Mouse (Mus musculus) CH12.LX (cell line): ENCODE data around the gene Slc38a2. TPM values are rescaled to one million over a fixed set of nuclear protein-coding genes. Genes with fewer than 3 reads are reported as not detected.
A peak's percentile ranks its signal among the peaks of the same experiment; 100 is the strongest.

ENCODE experiments used
- DNase-seq: peaks from one replicate; pipeline ENCODE4 v3.0.0-alpha.2; 2013; ENCODE audit errors: extremely low read depth
- H3K27ac ChIP-seq: 2 replicates; pipeline ENCODE4 v1.5.1; 2012; ENCODE audit warnings: low read depth, mild to moderate bottlenecking, control low read depth, moderate library complexity; ENCODE audit not compliant: insufficient read depth
- H3K27me3 ChIP-seq: replicated peaks from 2 replicates; pipeline ENCODE3; 2012; ENCODE audit warnings: inconsistent platforms
- H3K36me3 ChIP-seq, 2 experiments: replicated peaks in 1 of 2; 2 replicates each; pipeline versions ENCODE3 to v1.6.1; 2012; ENCODE audit warnings: inconsistent platforms in 1 of 2, low read length in 1 of 2, mild to moderate bottlenecking in 1 of 2, mixed read lengths in 1 of 2, moderate library complexity in 1 of 2; ENCODE audit not compliant: control insufficient read depth in 1 of 2, insufficient read depth in 1 of 2
- H3K4me1 ChIP-seq, 2 experiments: 2 replicates each; pipeline ENCODE4 v1.6.1; 2012; ENCODE audit warnings: inconsistent platforms in 1 of 2, moderate library complexity in 1 of 2; ENCODE audit not compliant: insufficient read depth in 2 of 2, control insufficient read depth in 1 of 2
- H3K4me2 ChIP-seq: 2 replicates; pipeline ENCODE4 v1.6.1; 2012; ENCODE audit warnings: low read depth, mild to moderate bottlenecking, control low read depth; ENCODE audit not compliant: poor library complexity, insufficient read depth, severe bottlenecking
- H3K4me3 ChIP-seq, 3 experiments: fragments of 150-350 bp in 1 of 3; sonication (generic) in 1 of 3; replicated peaks in 1 of 3; 2 replicates each; pipeline versions ENCODE3 to v1.5.1; 2011 to 2012; ENCODE audit warnings: low read depth in 2 of 3, low read length in 2 of 3, mild to moderate bottlenecking in 2 of 3, moderate library complexity in 2 of 3, control low read depth in 1 of 3, improper control_type of control experiment in 1 of 3, inconsistent platforms in 1 of 3, mixed read lengths in 1 of 3; ENCODE audit not compliant: poor library complexity in 1 of 3
- H3K79me2 ChIP-seq: replicated peaks from 2 replicates; pipeline ENCODE4 v1.6.1; 2012; ENCODE audit warnings: mild to moderate bottlenecking, moderate library complexity; ENCODE audit not compliant: control insufficient read depth, poor library complexity, insufficient read depth, severe bottlenecking; ENCODE audit errors: extremely low read depth
- H3K9ac ChIP-seq: 2 replicates; pipeline ENCODE4 v1.6.1; 2012; ENCODE audit warnings: low read depth, mild to moderate bottlenecking, control low read depth, moderate library complexity; ENCODE audit not compliant: insufficient read depth
- H3K9me3 ChIP-seq: replicated peaks from 2 replicates; pipeline ENCODE3; 2012; ENCODE audit warnings: low read length, inconsistent platforms, mixed read lengths
- BHLHE40 ChIP-seq: IDR thresholded peaks from 2 replicates; pipeline ENCODE4 v1.6.1; 2011; ENCODE audit warnings: mild to moderate bottlenecking, low read depth, low read length, improper control_type of control experiment
- CHD1 ChIP-seq: IDR thresholded peaks from 2 replicates; pipeline ENCODE4 v1.6.1; 2012; ENCODE audit warnings: low read depth, low read length, improper control_type of control experiment, inconsistent platforms
- CHD2 ChIP-seq: IDR thresholded peaks from 2 replicates; pipeline ENCODE4 v1.6.1; 2011; ENCODE audit warnings: low read length, improper control_type of control experiment
- CTCF ChIP-seq, 2 experiments: IDR thresholded peaks in 1 of 2; conservative IDR thresholded peaks in 1 of 2; 2 replicates each; pipeline ENCODE4 v1.5.1; 2011 to 2012; ENCODE audit warnings: low read depth in 2 of 2, low read length in 2 of 2, improper control_type of control experiment in 1 of 2, inconsistent platforms in 1 of 2, mild to moderate bottlenecking in 1 of 2, moderate library complexity in 1 of 2
- ELF1 ChIP-seq: IDR thresholded peaks from 2 replicates; pipeline ENCODE4 v1.6.1; 2014; ENCODE audit warnings: low read depth, mild to moderate bottlenecking, inconsistent platforms, low read length, improper control_type of control experiment
- EP300 ChIP-seq: IDR thresholded peaks from 2 replicates; pipeline ENCODE4 v1.6.1; 2011; ENCODE audit warnings: low read length, improper control_type of control experiment
- ETS1 ChIP-seq: conservative IDR thresholded peaks from 2 replicates; pipeline ENCODE4 v1.6.1; 2012; ENCODE audit warnings: low read depth, mild to moderate bottlenecking, inconsistent platforms, low read length, improper control_type of control experiment, moderate library complexity
- GABPA ChIP-seq: IDR thresholded peaks from 2 replicates; pipeline ENCODE4 v1.6.1; 2012; ENCODE audit warnings: low read depth, low read length, improper control_type of control experiment, inconsistent platforms; ENCODE audit not compliant: insufficient replicate concordance
- HCFC1 ChIP-seq: IDR thresholded peaks from 2 replicates; pipeline ENCODE4 v1.6.1; 2012; ENCODE audit warnings: low read depth, mild to moderate bottlenecking, inconsistent platforms, low read length, improper control_type of control experiment
- IRF4 ChIP-seq: IDR thresholded peaks from 2 replicates; pipeline ENCODE4 v1.6.1; 2014; ENCODE audit warnings: low read depth, mild to moderate bottlenecking, inconsistent platforms, low read length, improper control_type of control experiment
- JUN ChIP-seq: IDR thresholded peaks from 2 replicates; pipeline ENCODE4 v1.6.1; 2011; ENCODE audit warnings: low read depth, mild to moderate bottlenecking, low read length, improper control_type of control experiment, moderate library complexity; ENCODE audit not compliant: insufficient read depth
- KAT2A ChIP-seq: IDR thresholded peaks from 2 replicates; pipeline ENCODE4 v1.6.1; 2012; ENCODE audit warnings: low read length, improper control_type of control experiment, inconsistent platforms; ENCODE audit not compliant: insufficient replicate concordance
- MAX ChIP-seq: IDR thresholded peaks from 2 replicates; pipeline ENCODE4 v1.6.1; 2011; ENCODE audit warnings: low read length, improper control_type of control experiment
- MAZ ChIP-seq: IDR thresholded peaks from 2 replicates; pipeline ENCODE4 v1.6.1; 2012; ENCODE audit warnings: low read depth, mild to moderate bottlenecking, inconsistent platforms, low read length, improper control_type of control experiment, moderate library complexity
- MEF2A ChIP-seq: IDR thresholded peaks from 2 replicates; pipeline ENCODE4 v1.6.1; 2014; ENCODE audit warnings: low read depth, mild to moderate bottlenecking, inconsistent platforms, low read length, improper control_type of control experiment, borderline replicate concordance
- MXI1 ChIP-seq: IDR thresholded peaks from 2 replicates; pipeline ENCODE4 v1.6.1; 2011; ENCODE audit warnings: mild to moderate bottlenecking, low read depth, low read length, improper control_type of control experiment
- MYC ChIP-seq: IDR thresholded peaks from 2 replicates; pipeline ENCODE4 v1.6.1; 2011; ENCODE audit warnings: low read depth, mild to moderate bottlenecking, improper control_type of control experiment, low read length
- PAX5 ChIP-seq: IDR thresholded peaks from 2 replicates; pipeline ENCODE4 v1.6.1; 2012; ENCODE audit warnings: low read length, inconsistent platforms, mixed read lengths
- POLR2A ChIP-seq: IDR thresholded peaks from 2 replicates; pipeline ENCODE4 v1.6.1; 2011; ENCODE audit warnings: low read depth, mild to moderate bottlenecking, improper control_type of control experiment, low read length
- RAD21 ChIP-seq: IDR thresholded peaks from 2 replicates; pipeline ENCODE4 v1.6.1; 2011; ENCODE audit warnings: low read depth, mild to moderate bottlenecking, low read length, improper control_type of control experiment, moderate library complexity
- RCOR1 ChIP-seq: conservative IDR thresholded peaks from 2 replicates; pipeline ENCODE4 v1.6.1; 2012; ENCODE audit warnings: low read depth, mild to moderate bottlenecking, inconsistent platforms, low read length, improper control_type of control experiment
- SIN3A ChIP-seq: IDR thresholded peaks from 2 replicates; pipeline ENCODE4 v1.6.1; 2012; ENCODE audit warnings: low read length, improper control_type of control experiment, inconsistent platforms
- TBP ChIP-seq: conservative IDR thresholded peaks from 2 replicates; pipeline ENCODE4 v1.6.1; 2011; ENCODE audit warnings: low read depth, low read length, improper control_type of control experiment
- TCF12 ChIP-seq: IDR thresholded peaks from 2 replicates; pipeline ENCODE4 v1.6.1; 2014; ENCODE audit warnings: low read depth, mild to moderate bottlenecking, inconsistent platforms, low read length, improper control_type of control experiment
- UBTF ChIP-seq: IDR thresholded peaks from 2 replicates; pipeline ENCODE4 v1.6.1; 2012; ENCODE audit warnings: low read depth, mild to moderate bottlenecking, inconsistent platforms, low read length, improper control_type of control experiment, moderate library complexity
- USF1 ChIP-seq: IDR thresholded peaks from 2 replicates; pipeline ENCODE4 v1.6.1; 2014; ENCODE audit warnings: low read depth, mild to moderate bottlenecking, inconsistent platforms, low read length, improper control_type of control experiment
- USF2 ChIP-seq: conservative IDR thresholded peaks from 2 replicates; pipeline ENCODE4 v1.6.1; 2011; ENCODE audit warnings: low read depth, low read length, improper control_type of control experiment
- ZC3H11A ChIP-seq: IDR thresholded peaks from 2 replicates; pipeline ENCODE4 v1.6.1; 2012; ENCODE audit warnings: low read depth, mild to moderate bottlenecking, inconsistent platforms, low read length, improper control_type of control experiment
- ZKSCAN1 ChIP-seq: IDR thresholded peaks from 2 replicates; pipeline ENCODE4 v1.6.1; 2012; ENCODE audit warnings: low read depth, inconsistent platforms, low read length, improper control_type of control experiment, borderline replicate concordance
- ZMIZ1 ChIP-seq: IDR thresholded peaks from 2 replicates; pipeline ENCODE4 v1.6.1; 2012; ENCODE audit warnings: low read depth, mild to moderate bottlenecking, inconsistent platforms, low read length, improper control_type of control experiment
- ZNF384 ChIP-seq: IDR thresholded peaks from 2 replicates; pipeline ENCODE4 v1.6.1; 2012; ENCODE audit warnings: low read depth, low read length, improper control_type of control experiment, inconsistent platforms
- dilution Hi-C: fragments of 300-500 bp; cut with MboI; formaldehyde crosslinking; loops from 2 replicates; pipeline ENCODE4 v1.14.3; 2020; ENCODE audit warnings: low sequenced_read_pairs; ENCODE audit not compliant: extremely low pct_unique_long_range_greater_than_20kb, extremely low pct_ligation_motif_present
- in situ Hi-C: fragments of 300-500 bp; cut with MboI; formaldehyde crosslinking; loops from 3 replicates; pipeline ENCODE4 v1.14.3; 2019; ENCODE audit warnings: low sequenced_read_pairs, low pct_ligation_motif_present, low pct_unique_long_range_greater_than_20kb, mixed read lengths
- polyA plus RNA-seq: library from polyadenylated mRNA; unstranded; fragments of >175 nt; gene quantifications from 2 replicates; pipeline ENCODE4 v1.2.1, GENCODE M21; 2012; ENCODE audit warnings: low read depth; ENCODE audit not compliant: insufficient read length
- total RNA-seq, 2 experiments: library from RNA; depleted of rRNA; stranded (reverse); fragments of 300-350 nt in 1 of 2; fragments of >200 nt in 1 of 2; gene quantifications; 2 replicates each; pipeline ENCODE4 v1.2.3; 2012 to 2014

The Slc38a2 gene
- total and polyA plus RNA-seq, 3 experiments, result 41.4 to 70.5 (median 59.3) TPM

GRCm38 (mm10) chr15:96638173-96638572 is 61.4 kb downstream of the Slc38a2 start:
- DNase-seq, result peak; percentile 85
- Histone ChIP-seq H3K36me3 (peaks cover 16 to 45% of the 10 kb centered on the region in 2 experiments), H3K79me2 (peaks cover 77% of the 10 kb centered on the region), H3K4me2 (peak overlapping the region; percentile 95; the same call in 1 of the 2 replicates), H3K27ac (peak overlapping the region; percentile 31; the same call in 1 of the 2 replicates), H3K9ac (no peak overlapping the region), H3K9me3 (peaks cover 17% of the 10 kb centered on the region), H3K4me1 (peaks cover 6 to 22% of the 10 kb centered on the region in 2 experiments; a peak in 3 of 4 replicates), H3K27me3 (no peaks in the 10 kb centered on the region), H3K4me3 (peak overlapping the region; percentile 38 to 92 (median 90))
- TF ChIP-seq HCFC1, result peak; percentile 64
- TF ChIP-seq CHD2, result no peak
- peak; percentile 65; the same call in 1 of the 2 replicates for TF ChIP-seq IRF4
- peak; percentile 55 for TF ChIP-seq USF1
- peak; percentile 37; the same call in 1 of the 2 replicates for TF ChIP-seq TCF12
- TF ChIP-seq CTCF (conservative IDR thresholded peaks at IDR 0.05 in 1 of 2, IDR thresholded peaks at IDR 0.05 in 1 of 2; ENCODE audit: low read depth in 2 of 2, low read length in 2 of 2), result no peak
- TF ChIP-seq USF2, result peak; percentile 40; the same call in 1 of the 2 replicates
- TF ChIP-seq EP300, result peak; percentile 44; the same call in 1 of the 2 replicates
- TF ChIP-seq SIN3A, result peak; percentile 87
- no peak for TF ChIP-seq CHD1
- peak; percentile 42 for TF ChIP-seq POLR2A
- no peak for TF ChIP-seq PAX5
- peak; percentile 97 for TF ChIP-seq ETS1
- TF ChIP-seq KAT2A, result no peak
- peak; percentile 51; the same call in 1 of the 2 replicates for TF ChIP-seq TBP
- no peak for TF ChIP-seq ZKSCAN1
- peak; percentile 82 for TF ChIP-seq MYC
- peak; percentile 43 for TF ChIP-seq JUN
- TF ChIP-seq RAD21, result no peak
- peak; percentile 65 for TF ChIP-seq MAX
- TF ChIP-seq ZC3H11A, result no peak
- no peak for TF ChIP-seq UBTF
- TF ChIP-seq BHLHE40, result peak; percentile 98
- peak; percentile 47; the same call in 1 of the 2 replicates for TF ChIP-seq ELF1
- no peak; the same call in 1 of the 2 replicates for TF ChIP-seq MAZ
- TF ChIP-seq ZMIZ1, result no peak
- peak; percentile 67; the same call in 1 of the 2 replicates for TF ChIP-seq MEF2A
- no peak for TF ChIP-seq GABPA
- no peak for TF ChIP-seq ZNF384
- peak; percentile 93 for TF ChIP-seq MXI1
- no peak for TF ChIP-seq RCOR1
- dilution Hi-C loops, result no loop called here
- in situ Hi-C loops, result no loop called here

Other genes with a start within 250 kb of the Slc38a2 start
- 57.2 and 63.9 TPM in 2 replicates for gene Scaf11, start 238.9 kb downstream of the Slc38a2 start, total RNA-seq (2012; rRNA removed)
- 59.8 and 66.6 TPM in 2 replicates for gene Scaf11, start 238.9 kb downstream of the Slc38a2 start, total RNA-seq (2014; rRNA removed)
- gene Scaf11, start 238.9 kb downstream of the Slc38a2 start, polyA plus RNA-seq, result 88.0 and 92.0 TPM in 2 replicates
- gene Slc38a1, start 56.8 kb downstream of the Slc38a2 start, total RNA-seq (2012; rRNA removed), result 39.1 and 39.4 TPM in 2 replicates
- gene Slc38a1, start 56.8 kb downstream of the Slc38a2 start, total RNA-seq (2014; rRNA removed), result 18.8 and 22.5 TPM in 2 replicates
- 70.3 and 79.0 TPM in 2 replicates for gene Slc38a1, start 56.8 kb downstream of the Slc38a2 start, polyA plus RNA-seq